14 mouse cellular contexts compared by ENCODE assay signal in genomic region chr12:110120141-110120540, GRCm38 (mm10).
DNase-seq lines count a peak whose midpoint lies in the region; ATAC-seq and TF ChIP-seq lines count a peak whose summit lies in the region.
"Had no signal": no experiment of that assay in that cellular context is flagged by ENCODE, and none has a peak within 500 bp of the region (broad histone marks: within the 10 kb centered on the region; RNA-seq: fewer than 3 reads in every experiment).

No protein-coding gene starts in this region.

- no peak for TF ChIP-seq CTCF in liver, postnatal 0 days (IDR thresholded peaks at IDR 0.05; ENCODE audit: low read depth)
- TF ChIP-seq CTCF in forebrain, postnatal 0 days (IDR thresholded peaks at IDR 0.05; ENCODE audit: low read depth): no peak

- TF ChIP-seq POLR2A in myocyte (IDR thresholded peaks at IDR 0.05; ENCODE audit: insufficient read length, low read depth): no peak

- no peaks in the 10 kb centered on the region for H3K79me2 ChIP-seq in myocyte (ENCODE audit: control insufficient read depth, insufficient read depth)

- WGBS in liver, postnatal 0 days (ENCODE audit: insufficient replicate concordance): 56% methylated on average over 7 of the region's 7 CpGs
- 76% methylated on average over 7 of the region's 7 CpGs for WGBS in liver, embryonic 11.5 days
- 43% methylated on average over 7 of the region's 7 CpGs for WGBS in forebrain, postnatal 0 days

- no peaks in the 10 kb centered on the region for H3K27me3 ChIP-seq in liver, postnatal 0 days (ENCODE audit: insufficient read depth, low read length)
- H3K27me3 ChIP-seq in liver, embryonic 11.5 days (replicated peaks; ENCODE audit: control insufficient read depth, insufficient read depth, low read length): no peaks in the 10 kb centered on the region
- H3K27me3 ChIP-seq in myocyte (ENCODE audit: control insufficient read depth, insufficient read depth, insufficient read length): no peaks in the 10 kb centered on the region
- no peaks in the 10 kb centered on the region for H3K27me3 ChIP-seq in forebrain, postnatal 0 days (ENCODE audit: insufficient read depth, low read length)
- H3K27me3 ChIP-seq: embryonic facial prominence, embryonic 13.5 days; forebrain, embryonic 15.5 days had no signal

- no peak overlapping the region for H3ac ChIP-seq in myocyte (ENCODE audit: control insufficient read depth, insufficient read length)

- H3K4me2 ChIP-seq in liver, postnatal 0 days (ENCODE audit: low read depth, low read length): no peak overlapping the region
- no peak overlapping the region for H3K4me2 ChIP-seq in liver, embryonic 11.5 days
- no peak overlapping the region for H3K4me2 ChIP-seq in myocyte (ENCODE audit: low read depth)
- H3K4me2 ChIP-seq in forebrain, postnatal 0 days (ENCODE audit: low read depth): no peak overlapping the region
- H3K4me2 ChIP-seq: embryonic facial prominence, embryonic 13.5 days; forebrain, embryonic 15.5 days; limb, embryonic 13.5 days had no signal

- DNase-seq in liver, postnatal 0 days: peak; percentile 38
- no peak for DNase-seq in liver, embryonic 11.5 days (ENCODE audit: low spot score)
- peak; percentile 29 for DNase-seq in brain, adult 2 months (ENCODE audit: low read depth, low spot score)
- peak; percentile 71 for DNase-seq in layer of hippocampus, adult 9-11 months
- no peak for DNase-seq in right cerebral cortex, postnatal 4 days
- no peak for DNase-seq in forebrain, postnatal 0 days
- DNase-seq: cerebellum, postnatal 36 days; kidney, postnatal 4 days; thymus, postnatal 4 days had no signal

- 0 out of 2 replicates have a peak, but pooled peaks cover 3% of the 10 kb centered on the region for H3K4me1 ChIP-seq in liver, postnatal 0 days (ENCODE audit: insufficient read depth)
- H3K4me1 ChIP-seq in liver, embryonic 11.5 days (replicated peaks; ENCODE audit: control insufficient read depth, insufficient read depth, low read length): no peaks in the 10 kb centered on the region
- H3K4me1 ChIP-seq in forebrain, postnatal 0 days (ENCODE audit: insufficient read depth): no peaks in the 10 kb centered on the region
- H3K4me1 ChIP-seq: limb, embryonic 13.5 days had no signal

- no peak for TF ChIP-seq EP300 in liver, postnatal 0 days (IDR thresholded peaks at IDR 0.05; ENCODE audit: low read depth)

- H3K27ac ChIP-seq in liver, postnatal 0 days (ENCODE audit: low read depth): no peak overlapping the region
- H3K27ac ChIP-seq in liver, embryonic 11.5 days (ENCODE audit: low read depth, low read length): no peak overlapping the region
- H3K27ac ChIP-seq in forebrain, postnatal 0 days (ENCODE audit: low read depth, low read length): no peak overlapping the region
- H3K27ac ChIP-seq: embryonic facial prominence, embryonic 13.5 days; forebrain, embryonic 15.5 days; limb, embryonic 13.5 days had no signal

- no peaks in the 10 kb centered on the region for H3K36me3 ChIP-seq in liver, postnatal 0 days (replicated peaks; ENCODE audit: insufficient read depth, low read length)
- H3K36me3 ChIP-seq in liver, embryonic 11.5 days (ENCODE audit: control insufficient read depth, insufficient read depth, low read length): no peaks in the 10 kb centered on the region
- H3K36me3 ChIP-seq in myocyte (ENCODE audit: control insufficient read depth, insufficient read depth): no peaks in the 10 kb centered on the region
- no peaks in the 10 kb centered on the region for H3K36me3 ChIP-seq in forebrain, postnatal 0 days (ENCODE audit: insufficient read depth)
- H3K36me3 ChIP-seq: embryonic facial prominence, embryonic 13.5 days; forebrain, embryonic 15.5 days; limb, embryonic 13.5 days had no signal

- ATAC-seq in liver, postnatal 0 days: peak; percentile 96
- no peak for ATAC-seq in liver, embryonic 11.5 days (replicated peaks; ENCODE audit: low FRiP score)
- ATAC-seq in forebrain, postnatal 0 days: no peak
- ATAC-seq: activated CD4-positive, CD25-positive, alpha-beta regulatory T cell, adult 4 months; forebrain, embryonic 15.5 days had no signal

- no peak overlapping the region for H3K4me3 ChIP-seq in liver, postnatal 0 days (ENCODE audit: low read depth, low read length)
- no peak overlapping the region for H3K4me3 ChIP-seq in liver, embryonic 11.5 days (ENCODE audit: low read depth, low read length)
- H3K4me3 ChIP-seq in myocyte: no peak overlapping the region
- H3K4me3 ChIP-seq in forebrain, postnatal 0 days (ENCODE audit: low read depth, low read length): no peak overlapping the region
- H3K4me3 ChIP-seq: embryonic facial prominence, embryonic 13.5 days; forebrain, embryonic 15.5 days; limb, embryonic 13.5 days had no signal

- no peaks in the 10 kb centered on the region for H3K9me3 ChIP-seq in liver, postnatal 0 days (ENCODE audit: low read length)
- H3K9me3 ChIP-seq in liver, embryonic 11.5 days (ENCODE audit: control insufficient read depth, low read length): no peaks in the 10 kb centered on the region
- no peaks in the 10 kb centered on the region for H3K9me3 ChIP-seq in forebrain, postnatal 0 days (ENCODE audit: low read length)
- H3K9me3 ChIP-seq: embryonic facial prominence, embryonic 13.5 days; forebrain, embryonic 15.5 days; limb, embryonic 13.5 days had no signal

- no peak overlapping the region for H3K9ac ChIP-seq in liver, postnatal 0 days (replicated peaks)
- H3K9ac ChIP-seq in liver, embryonic 11.5 days (ENCODE audit: low read depth, low read length): no peak overlapping the region
- H3K9ac ChIP-seq in forebrain, postnatal 0 days: no peak overlapping the region
- H3K9ac ChIP-seq: embryonic facial prominence, embryonic 13.5 days; forebrain, embryonic 15.5 days; limb, embryonic 13.5 days had no signal

TF ChIP-seq in myocyte, 11 proteins besides CTCF, POLR2A, EP300 and RAD21:
- TF ChIP-seq MAX (IDR thresholded peaks at IDR 0.05; ENCODE audit: low read depth): no peak
- TF ChIP-seq TCF12 (IDR thresholded peaks at IDR 0.05; ENCODE audit: insufficient read depth, poor library complexity, severe bottlenecking): no peak
- peak; percentile 26 for TF ChIP-seq USF1 (IDR thresholded peaks at IDR 0.05; ENCODE audit: low read depth)
- TF ChIP-seq TCF3 (IDR thresholded peaks at IDR 0.05; ENCODE audit: insufficient read length, low read depth): no peak
- no peak for TF ChIP-seq CEBPB (IDR thresholded peaks at IDR 0.05; ENCODE audit: insufficient read depth, poor library complexity, severe bottlenecking)
- TF ChIP-seq MYOG (IDR thresholded peaks at IDR 0.05; ENCODE audit: control insufficient read depth in 1 of 3, insufficient read depth in 1 of 3, insufficient read length in 2 of 3, low read depth in 2 of 3): no peak

Comparison
In these comparisons a context has a peak if more than half of its experiments do, and no peak if none do; other contexts are left out.
1. DNase-seq: peak in liver, postnatal 0 days (single experiment), brain, adult 2 months (single experiment) and layer of hippocampus, adult 9-11 months (single experiment); none in liver, embryonic 11.5 days (single experiment), right cerebral cortex, postnatal 4 days (single experiment) and forebrain, postnatal 0 days (single experiment).